Mouse (Mus musculus): ENCODE measurements around the gene Pgap2. TPM values are rescaled to one million over a fixed set of nuclear protein-coding genes. Genes with fewer than 3 reads are reported as not detected.

The Pgap2 gene
- total and polyA plus RNA-seq, 3 experiments, result 21.1 to 91.1 TPM; not detected in 1

DNA sequence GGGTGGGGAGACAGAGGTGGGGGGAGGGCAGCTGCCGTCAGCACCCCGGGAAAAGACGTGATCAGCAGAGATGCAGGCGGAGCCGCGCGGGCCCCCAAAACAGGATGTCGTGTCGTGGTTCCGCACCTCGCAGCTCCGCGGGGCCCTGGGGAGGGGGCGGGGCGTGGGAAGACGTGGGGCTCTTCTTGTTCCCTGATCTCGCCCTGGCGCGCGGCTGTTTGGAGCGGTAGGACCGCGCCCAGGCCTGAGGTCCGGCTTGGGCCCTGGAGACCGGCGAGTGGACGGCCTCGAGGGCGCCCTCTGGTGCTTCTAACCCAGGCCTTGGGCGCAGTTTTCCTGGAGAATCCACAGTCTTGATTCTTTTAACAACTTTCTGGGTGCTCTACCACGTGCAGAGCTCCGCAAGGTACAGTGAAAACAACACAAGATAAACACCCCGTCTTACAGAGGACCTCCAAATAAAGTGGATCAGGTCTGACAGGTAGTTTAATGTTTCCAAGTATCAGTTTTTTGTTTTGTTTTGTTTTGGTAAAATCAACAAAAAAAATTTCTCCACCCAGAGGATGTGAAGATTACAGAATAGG lies 40.7 kb downstream of the Pgap2 start (continued):
- TF ChIP-seq MAZ (IDR thresholded peaks at IDR 0.05; ENCODE audit: low read depth, low read length) (no peak), HCFC1 (IDR thresholded peaks at IDR 0.05; ENCODE audit: low read depth, low read length) (no peak)

DNA sequence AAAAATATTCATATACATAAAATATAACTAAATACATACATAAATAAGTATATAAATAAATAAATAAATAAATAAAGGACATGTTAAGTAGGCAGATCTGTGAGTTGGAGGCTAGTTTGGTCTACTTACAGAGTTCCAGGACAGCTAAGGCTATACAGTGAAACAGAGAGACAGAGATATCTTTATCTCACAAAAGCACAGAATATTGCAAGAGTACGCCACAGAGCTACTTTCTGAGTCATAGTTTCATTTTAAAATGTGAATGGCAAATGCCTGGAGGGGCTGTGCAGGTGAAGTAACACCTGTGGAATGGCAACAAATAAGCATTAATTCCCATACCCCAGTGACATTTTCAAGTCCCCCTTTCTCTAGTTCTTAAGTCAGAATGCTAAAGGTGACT lies 43.6 kb downstream of the Pgap2 start:
- Histone ChIP-seq H3K36me3 (ENCODE audit: control insufficient read depth in 1 of 2, insufficient read depth in 2 of 2, low read length in 2 of 2) (peaks cover 0 to 21% of the 10 kb centered on the region in 2 experiments; a peak in 2 of 4 replicates), H3K4me1 (ENCODE audit: control insufficient read depth in 1 of 2, insufficient read depth in 2 of 2, low read length in 2 of 2) (peaks cover 14 to 23% of the 10 kb centered on the region in 2 experiments), H3K27me3 (ENCODE audit: control insufficient read depth in 1 of 2, insufficient read depth in 2 of 2, low read length in 2 of 2) (no peaks in the 10 kb centered on the region), H3K9ac (ENCODE audit: control insufficient read depth, low read depth, low read length, poor library complexity, severe bottlenecking) (peak overlapping the region; percentile 56), H3K4me3 (ENCODE audit: control insufficient read depth in 1 of 2, insufficient read depth in 1 of 2, low read depth in 2 of 2, low read length in 2 of 2) (peak overlapping the region; percentile 38 to 67), H3K27ac (ENCODE audit: control insufficient read depth, low read depth, low read length) (peak overlapping the region; percentile 59), H3K9me3 (replicated peaks; ENCODE audit: insufficient read depth, low read length) (no peaks in the 10 kb centered on the region), H3K79me2 (ENCODE audit: control insufficient read depth, insufficient read depth, low read length, poor library complexity) (peaks cover 23% of the 10 kb centered on the region)
- peak; percentile 70 for DNase-seq (ENCODE audit: low read depth, low spot score)
- peak; percentile 47; the same call in 1 of the 2 replicates for TF ChIP-seq SIN3A (IDR thresholded peaks at IDR 0.05; ENCODE audit: low read length)
- peak; percentile 62 to 68 for TF ChIP-seq EP300 (IDR thresholded peaks at IDR 0.05; ENCODE audit: low read depth in 1 of 2, low read length in 2 of 2)
- peak; percentile 60 for TF ChIP-seq TAL1 (IDR thresholded peaks at IDR 0.05; ENCODE audit: low read length)
- TF ChIP-seq POLR2A (IDR thresholded peaks at IDR 0.05; ENCODE audit: control insufficient read depth in 1 of 2, insufficient read depth in 1 of 2, low read depth in 1 of 2, low read length in 2 of 2, poor library complexity in 1 of 2), result no peak
- TF ChIP-seq ETS1 (IDR thresholded peaks at IDR 0.05; ENCODE audit: low read depth, low read length), result peak; percentile 79
- TF ChIP-seq RAD21 (IDR thresholded peaks at IDR 0.05; ENCODE audit: low read depth, low read length), result no peak
- TF ChIP-seq TBP (IDR thresholded peaks at IDR 0.05; ENCODE audit: low read depth, low read length), result no peak
- TF ChIP-seq CHD2 (IDR thresholded peaks at IDR 0.05; ENCODE audit: low read length), result no peak
- TF ChIP-seq GATA1 (IDR thresholded peaks at IDR 0.05; ENCODE audit: low read depth, low read length), result peak; percentile 80
- TF ChIP-seq CTCF (IDR thresholded peaks at IDR 0.05 in 2 of 3, conservative IDR thresholded peaks at IDR 0.05 in 1 of 3; ENCODE audit: control insufficient read depth in 1 of 3, insufficient read depth in 1 of 3, low read depth in 2 of 3, low read length in 3 of 3, poor library complexity in 1 of 3, severe bottlenecking in 1 of 3), result no peak

DNA sequence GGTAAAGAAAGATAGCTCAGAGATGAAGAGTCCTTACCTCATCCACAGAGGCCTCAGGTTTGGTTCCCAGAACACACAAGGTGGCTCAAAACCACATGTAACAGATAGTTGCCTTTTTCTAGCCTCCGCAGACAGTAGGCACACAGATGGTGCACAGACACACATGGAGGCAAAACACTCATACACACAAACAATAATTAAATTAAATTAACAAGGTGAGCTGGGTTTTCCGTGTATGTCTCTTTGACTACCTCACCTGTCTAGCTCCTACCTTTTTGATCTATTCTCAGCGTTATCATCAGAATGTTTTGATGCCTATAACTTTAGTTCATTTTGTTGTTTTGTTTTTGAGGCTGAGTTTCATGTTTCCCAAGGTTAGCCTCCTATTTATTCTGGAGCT lies 45.9 kb downstream of the Pgap2 start, which contains the start of gene Rhog:
TSS of gene Rhog (minus strand) at position 101 of the 400 bp plus-strand sequence.
- TF ChIP-seq MAZ (IDR thresholded peaks at IDR 0.05; ENCODE audit: low read depth, low read length) (no peak), NELFE (IDR thresholded peaks at IDR 0.05; ENCODE audit: low read depth, low read length) (no peak), CTCF (IDR thresholded peaks at IDR 0.05 in 2 of 3, conservative IDR thresholded peaks at IDR 0.05 in 1 of 3; ENCODE audit: control insufficient read depth in 1 of 3, insufficient read depth in 1 of 3, low read depth in 2 of 3, low read length in 3 of 3, poor library complexity in 1 of 3, severe bottlenecking in 1 of 3) (no peak), CHD1 (IDR thresholded peaks at IDR 0.05; ENCODE audit: low read depth, low read length) (no peak), MYC (IDR thresholded peaks at IDR 0.05; ENCODE audit: low read depth, low read length) (no peak)
- no peak within 1 kb of the TSS for H3K9ac ChIP-seq (ENCODE audit: control insufficient read depth, low read depth, low read length, poor library complexity, severe bottlenecking)
- DNase-seq (ENCODE audit: low read depth, low spot score), result no peak
- peaks cover 0 to 23% of the 10 kb centered on the region in 2 experiments; a peak in 2 of 4 replicates for H3K36me3 ChIP-seq (ENCODE audit: control insufficient read depth in 1 of 2, insufficient read depth in 2 of 2, low read length in 2 of 2)
- H3K27ac ChIP-seq (ENCODE audit: control insufficient read depth, low read depth, low read length), result no peak within 1 kb of the TSS
- H3K4me1 ChIP-seq (ENCODE audit: control insufficient read depth in 1 of 2, insufficient read depth in 2 of 2, low read length in 2 of 2), result peaks cover 15 to 27% of the 10 kb centered on the region in 2 experiments
- no peaks in the 10 kb centered on the region for H3K27me3 ChIP-seq (ENCODE audit: control insufficient read depth in 1 of 2, insufficient read depth in 2 of 2, low read length in 2 of 2)
- H3K79me2 ChIP-seq (ENCODE audit: control insufficient read depth, insufficient read depth, low read length, poor library complexity), result peaks cover 2% of the 10 kb centered on the region; the same call in 1 of the 2 replicates
- H3K4me3 ChIP-seq (ENCODE audit: control insufficient read depth in 1 of 2, insufficient read depth in 1 of 2, low read depth in 2 of 2, low read length in 2 of 2), result no peak within 1 kb of the TSS
- no peaks in the 10 kb centered on the region for H3K9me3 ChIP-seq (replicated peaks; ENCODE audit: insufficient read depth, low read length)
